Mouse (Mus musculus) embryonic facial prominence, embryonic 11.5 days (tissue): Measurements from ENCODE around the gene Tfdp2. TPM values are rescaled to one million over a fixed set of nuclear protein-coding genes. Genes with fewer than 3 reads are reported as not detected.

Experiments
- ATAC-seq: fragments of 200-750 bp; cut with Nextera tagmentation; replicated peaks from 2 replicates; pipeline ENCODE4 v1.8.0; 2017; ENCODE audit warnings: low read depth; ENCODE audit not compliant: insufficient number of reproducible peaks, low FRiP score, low TSS enrichment
- DNase-seq: peaks from one replicate; pipeline ENCODE4 v3.0.0-alpha.2; 2015; ENCODE audit warnings: low spot score
- H3K27ac ChIP-seq: fragments of 300-500 bp; sonication (generic); replicated peaks from 2 replicates; pipeline ENCODE4 v1.5.1; 2014; ENCODE audit warnings: mild to moderate bottlenecking, low read depth, low read length, control low read depth
- H3K27me3 ChIP-seq: fragments of 300-500 bp; sonication (generic); 2 replicates; pipeline ENCODE4 v1.6.1; 2014; ENCODE audit warnings: mild to moderate bottlenecking, low read length, moderate library complexity, mixed read lengths; ENCODE audit not compliant: control insufficient read depth, insufficient read depth
- H3K36me3 ChIP-seq: fragments of 300-500 bp; sonication (generic); replicated peaks from 2 replicates; pipeline ENCODE4 v1.6.1; 2014; ENCODE audit warnings: low read depth, mild to moderate bottlenecking, low read length, moderate library complexity, mixed read lengths; ENCODE audit not compliant: control insufficient read depth, insufficient read depth
- H3K4me1 ChIP-seq: fragments of 300-500 bp; sonication (generic); 2 replicates; pipeline ENCODE4 v1.6.1; 2014; ENCODE audit warnings: low read length, mixed read lengths; ENCODE audit not compliant: control insufficient read depth, insufficient read depth
- H3K4me2 ChIP-seq: fragments of 300-500 bp; sonication (generic); 2 replicates; pipeline ENCODE4 v1.6.1; 2014; ENCODE audit warnings: low read depth, mild to moderate bottlenecking, control low read depth, low read length, moderate library complexity
- H3K4me3 ChIP-seq: fragments of 300-500 bp; sonication (generic); 2 replicates; pipeline ENCODE4 v1.5.1; 2014; ENCODE audit warnings: low read depth, low read length, control low read depth
- H3K9ac ChIP-seq: fragments of 300-500 bp; sonication (generic); replicated peaks from 2 replicates; pipeline ENCODE4 v1.6.1; 2014; ENCODE audit warnings: mild to moderate bottlenecking, control low read depth, low read length
- H3K9me3 ChIP-seq: fragments of 300-500 bp; sonication (generic); replicated peaks from 2 replicates; pipeline ENCODE4 v1.6.1; 2016; ENCODE audit warnings: mild to moderate bottlenecking, low read length, inconsistent platforms, mixed read lengths; ENCODE audit not compliant: control insufficient read depth
- WGBS: fragments of 180-500 bp; shearing (Covaris S2); extraction: QIAGEN DNeasy Blood & Tissue Kit; methylation state at CpG from one replicate; pipeline ENCODE4 v1.1.7; 2014; 5-methylcytosine and 5-hydroxymethylcytosine counted together
- polyA plus RNA-seq: library from polyadenylated mRNA; unstranded; fragments of >200 nt; fragmentation: Nextera tagmentation; extraction: Ambion mirVana; gene quantifications from 2 replicates; pipeline ENCODE4 v1.2.1, GENCODE M21; 2014

The Tfdp2 gene
- polyA plus RNA-seq, 1 experiment from 2014 or later = 81.1 TPM

GRCm38 (mm10) chr9:96281497-96281896 lies 85.4 kb downstream of the Tfdp2 start:
- Histone ChIP-seq H3K9me3 (no peaks in the 10 kb centered on the region), H3K36me3 (no peaks in the 10 kb centered on the region; the same call in 1 of the 2 replicates), H3K4me3 (no peak overlapping the region), H3K27me3 (no peaks in the 10 kb centered on the region), H3K9ac (no peak overlapping the region), H3K4me2 (no peak overlapping the region), H3K27ac (no peak overlapping the region), H3K4me1 (no peaks in the 10 kb centered on the region)
- no peak for ATAC-seq
- WGBS = 63% methylated on average over 3 of the region's 3 CpGs
- DNase-seq = peak; percentile 19

- Histone ChIP-seq H3K27ac (no peak overlapping the region), H3K9ac (no peak overlapping the region), H3K9me3 (no peaks in the 10 kb centered on the region), H3K4me1 (no peaks in the 10 kb centered on the region), H3K36me3 (no peaks in the 10 kb centered on the region; the same call in 1 of the 2 replicates), H3K4me2 (no peak overlapping the region), H3K4me3 (no peak overlapping the region), H3K27me3 (no peaks in the 10 kb centered on the region)
- DNase-seq (no peak), ATAC-seq (no peak)
- WGBS = 89% methylated on average over 3 of the region's 3 CpGs
Measured at GRCm38 (mm10) chr9:96282082-96282481, 86.0 kb downstream of the Tfdp2 start.

- no peak overlapping the region for H3K4me3 ChIP-seq
- ATAC-seq (no peak), DNase-seq (peak; percentile 47)
- no peaks in the 10 kb centered on the region for H3K9me3 ChIP-seq
- H3K27ac ChIP-seq = no peak overlapping the region
- no peaks in the 10 kb centered on the region for H3K27me3 ChIP-seq
- no peak overlapping the region for H3K9ac ChIP-seq
- no peak overlapping the region for H3K4me2 ChIP-seq
- H3K36me3 ChIP-seq = no peaks in the 10 kb centered on the region; the same call in none of the 2 replicates
- WGBS = 36% methylated on average over 1 of the region's 1 CpGs
- H3K4me1 ChIP-seq = no peaks in the 10 kb centered on the region
Measured at GRCm38 (mm10) chr9:96284916-96285315, 88.8 kb downstream of the Tfdp2 start.

- Histone ChIP-seq H3K4me1 (no peaks in the 10 kb centered on the region), H3K9ac (no peak overlapping the region), H3K9me3 (no peaks in the 10 kb centered on the region), H3K27ac (no peak overlapping the region), H3K4me2 (no peak overlapping the region), H3K4me3 (no peak overlapping the region), H3K36me3 (peaks cover 5% of the 10 kb centered on the region), H3K27me3 (no peaks in the 10 kb centered on the region)
- ATAC-seq = no peak
- no peak for DNase-seq
- WGBS = 96% methylated on average over 7 of the region's 7 CpGs
Measured at GRCm38 (mm10) chr9:96292144-96292543, 96.1 kb downstream of the Tfdp2 start.

- H3K36me3 ChIP-seq = peaks cover 8% of the 10 kb centered on the region
- WGBS = 93% methylated on average over 3 of the region's 3 CpGs
Measured at GRCm38 (mm10) chr9:96299324-96300008, 103.4 kb downstream of the Tfdp2 start.

GRCm38 (mm10) chr9:96308816-96309215 lies 112.7 kb downstream of the Tfdp2 start:
- no peak overlapping the region for H3K9ac ChIP-seq
- H3K4me1 ChIP-seq = no peaks in the 10 kb centered on the region
- H3K27ac ChIP-seq = no peak overlapping the region
- 78% methylated on average over 3 of the region's 3 CpGs for WGBS
- no peaks in the 10 kb centered on the region for H3K9me3 ChIP-seq
- no peak overlapping the region for H3K4me3 ChIP-seq
- no peaks in the 10 kb centered on the region for H3K27me3 ChIP-seq
- DNase-seq (no peak), ATAC-seq (no peak)
- peaks cover 9% of the 10 kb centered on the region for H3K36me3 ChIP-seq
- no peak overlapping the region for H3K4me2 ChIP-seq

More at GRCm38 (mm10) chr9:96299324-96300008, 103.4 kb downstream of the Tfdp2 start:
- no peak overlapping the region for H3K9ac ChIP-seq
- no peaks in the 10 kb centered on the region for H3K9me3 ChIP-seq
- no peak overlapping the region for H3K4me2 ChIP-seq
- ATAC-seq = no peak
- no peak overlapping the region for H3K27ac ChIP-seq
- H3K4me3 ChIP-seq = no peak overlapping the region
- no peaks in the 10 kb centered on the region for H3K4me1 ChIP-seq
- no peak for DNase-seq
- no peaks in the 10 kb centered on the region for H3K27me3 ChIP-seq

GRCm38 (mm10) chr9:96312074-96312473 lies 116.0 kb downstream of the Tfdp2 start:
- Histone ChIP-seq H3K4me3 (no peak overlapping the region), H3K9me3 (no peaks in the 10 kb centered on the region), H3K4me1 (no peaks in the 10 kb centered on the region), H3K9ac (no peak overlapping the region), H3K4me2 (no peak overlapping the region), H3K27me3 (no peaks in the 10 kb centered on the region), H3K36me3 (peaks cover 11% of the 10 kb centered on the region), H3K27ac (no peak overlapping the region)
- DNase-seq (no peak), ATAC-seq (no peak)
- 97% methylated on average over 3 of the region's 3 CpGs for whole genome bisulfite sequencing

- H3K4me3 ChIP-seq = no peak overlapping the region
- no peak overlapping the region for H3K4me2 ChIP-seq
- no peaks in the 10 kb centered on the region for H3K27me3 ChIP-seq
- DNase-seq (no peak), ATAC-seq (no peak)
- no peaks in the 10 kb centered on the region for H3K4me1 ChIP-seq
- no peak overlapping the region for H3K9ac ChIP-seq
- H3K36me3 ChIP-seq = peaks cover 7% of the 10 kb centered on the region
- H3K27ac ChIP-seq = no peak overlapping the region
- 96% methylated on average over 5 of the region's 5 CpGs for WGBS
- H3K9me3 ChIP-seq = no peaks in the 10 kb centered on the region
Measured at GRCm38 (mm10) chr9:96319333-96319732, 123.3 kb downstream of the Tfdp2 start.
